Mouse (Mus musculus) effector memory CD4-positive, alpha-beta T cell, adult 5 months (primary cell): ENCODE data around the gene Havcr1. TPM values are rescaled to one million over a fixed set of nuclear protein-coding genes. Genes with fewer than 3 reads are reported as not detected.

Experiments
- polyA plus RNA-seq: library from polyadenylated mRNA; unstranded; fragments of 100-300 nt; shearing (Covaris generic); gene quantifications from one replicate; pipeline ENCODE4 v1.2.1, GENCODE M21; 2017

Havcr1 gene
- polyA plus RNA-seq: not detected

DNA sequence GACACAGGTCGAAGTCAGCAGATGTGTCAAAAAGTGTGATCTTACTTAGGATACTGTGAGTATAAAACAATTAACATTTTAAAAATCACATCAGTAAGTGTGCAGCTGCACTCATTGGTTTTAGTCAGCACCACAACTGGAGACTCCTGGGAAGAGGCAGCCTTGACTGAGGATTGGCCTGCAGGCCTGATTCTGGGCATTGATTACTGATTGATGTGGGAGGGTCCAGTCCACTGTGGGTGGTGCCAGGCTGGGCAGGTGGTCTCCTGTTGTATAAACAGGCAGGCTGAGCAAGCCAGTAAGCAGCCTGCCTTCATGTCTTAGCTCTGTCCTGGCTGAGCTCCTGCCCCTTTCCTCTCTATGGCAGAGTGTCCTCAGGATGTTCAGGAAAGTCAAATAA lies at the start of gene Havcr1:
Havcr1 (plus strand) TSS at position 5 of the 400 bp plus-strand sequence.

DNA sequence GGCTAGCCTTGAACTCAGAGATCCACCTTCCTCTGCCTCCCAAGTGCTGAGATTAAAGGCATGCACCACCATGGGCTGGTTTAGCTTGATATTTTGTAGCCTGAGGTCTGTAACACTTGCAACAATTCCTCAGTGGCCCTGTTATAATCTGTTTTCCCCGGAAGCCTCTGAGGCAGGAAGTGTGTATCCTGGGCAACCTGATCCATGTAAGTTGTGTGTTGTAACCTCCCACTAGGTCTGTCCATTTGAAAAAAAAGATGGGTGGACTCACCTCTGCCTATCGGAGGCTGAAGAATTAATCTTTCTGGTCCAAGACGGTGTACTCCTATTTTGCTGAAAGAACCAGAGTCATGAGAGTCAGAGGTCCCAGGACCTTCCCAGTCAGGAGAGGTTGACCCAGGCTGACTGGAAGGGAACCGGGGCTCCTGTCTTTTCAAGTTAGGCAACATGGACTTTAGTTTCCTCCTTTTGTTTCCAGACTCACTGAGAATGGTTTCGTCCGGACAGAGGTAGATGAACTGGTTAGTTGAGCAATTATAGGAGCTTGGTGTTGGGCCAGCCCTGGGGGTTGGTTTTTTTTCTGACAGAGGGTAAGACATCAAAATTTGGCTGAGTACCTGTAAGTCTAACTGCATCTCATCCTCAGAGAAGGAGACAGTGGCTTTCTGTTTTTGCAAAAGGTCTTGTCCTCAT lies 28.1 kb upstream of the Havcr1 start, which contains the start of gene Timd2:
Timd2 (minus strand) TSS at position 398 of the 693 bp plus-strand sequence.

DNA sequence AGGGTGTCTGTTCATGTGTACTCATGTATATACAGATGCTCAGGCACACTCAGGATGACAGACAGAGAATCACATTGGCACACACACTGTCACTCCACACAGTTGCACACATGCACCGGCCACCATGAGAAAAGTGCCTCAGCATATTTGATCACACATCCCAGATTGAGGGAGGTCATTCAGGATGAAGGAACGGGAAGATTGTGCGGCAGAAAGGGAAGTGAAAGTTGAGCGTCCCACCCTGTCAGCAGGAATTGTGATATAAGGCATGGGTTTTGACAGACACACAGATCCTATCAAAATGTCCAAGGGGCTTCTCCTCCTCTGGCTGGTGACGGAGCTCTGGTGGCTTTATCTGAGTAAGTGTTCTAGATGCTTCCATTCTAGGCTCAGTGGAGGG lies 75.6 kb downstream of the Havcr1 start, which contains the start of gene Timd4:
Timd4 (plus strand) TSS at position 290 of the 400 bp plus-strand sequence.

Other genes starting within 250 kb of the Havcr1 start
- gene Gm12169, start 210.9 kb upstream of the Havcr1 start, polyA plus RNA-seq: not detected
- not detected for gene BC053393, start 163.5 kb upstream of the Havcr1 start, polyA plus RNA-seq
- gene Dppa1, start 105.8 kb upstream of the Havcr1 start, polyA plus RNA-seq: not detected
- not detected for gene Timd2, start 28.0 kb upstream of the Havcr1 start, polyA plus RNA-seq
- gene Timd4, start 75.7 kb downstream of the Havcr1 start, polyA plus RNA-seq: not detected